Mouse (Mus musculus) MEL (cell line): Measurements from ENCODE around the gene Mt1. TPM values are rescaled to one million over a fixed set of nuclear protein-coding genes. Genes with fewer than 3 reads are reported as not detected.

Source experiments
- DNase-seq: peaks from one replicate; pipeline ENCODE4 v3.0.0; 2011; ENCODE audit warnings: low read depth, low spot score
- H3K27ac ChIP-seq: 2 replicates; pipeline ENCODE4 v1.5.1; 2012; ENCODE audit warnings: low read depth, mild to moderate bottlenecking, control low read depth, low read length, moderate library complexity; ENCODE audit not compliant: control insufficient read depth
- H3K27me3 ChIP-seq, 2 experiments: fragments of 150-350 bp in 1 of 2; sonication (generic) in 1 of 2; 2 replicates each; pipeline ENCODE4 v1.6.1; 2012; ENCODE audit warnings: low read length in 2 of 2, mild to moderate bottlenecking in 2 of 2, improper control_type of control experiment in 1 of 2, moderate library complexity in 1 of 2; ENCODE audit not compliant: insufficient read depth in 2 of 2, control insufficient read depth in 1 of 2
- H3K36me3 ChIP-seq, 2 experiments: 2 replicates each; pipeline ENCODE4 v1.6.1; 2012 to 2014; ENCODE audit warnings: low read length in 2 of 2, improper control_type of control experiment in 1 of 2, inconsistent platforms in 1 of 2, mild to moderate bottlenecking in 1 of 2; ENCODE audit not compliant: insufficient read depth in 2 of 2, control insufficient read depth in 1 of 2
- H3K4me1 ChIP-seq, 2 experiments: fragments of 150-350 bp in 1 of 2; sonication (generic) in 1 of 2; 2 replicates each; pipeline ENCODE4 v1.6.1; 2012; ENCODE audit warnings: low read length in 2 of 2, improper control_type of control experiment in 1 of 2, mild to moderate bottlenecking in 1 of 2; ENCODE audit not compliant: insufficient read depth in 2 of 2, control insufficient read depth in 1 of 2
- H3K4me3 ChIP-seq, 2 experiments: fragments of 150-350 bp in 1 of 2; sonication (generic) in 1 of 2; 2 replicates each; pipeline ENCODE4 v1.5.1; 2012; ENCODE audit warnings: low read depth in 2 of 2, low read length in 2 of 2, mild to moderate bottlenecking in 2 of 2, moderate library complexity in 2 of 2, control low read depth in 1 of 2, improper control_type of control experiment in 1 of 2; ENCODE audit not compliant: control insufficient read depth in 1 of 2, insufficient read depth in 1 of 2
- H3K79me2 ChIP-seq: 2 replicates; pipeline ENCODE4 v1.6.1; 2012; ENCODE audit warnings: mild to moderate bottlenecking, low read length, moderate library complexity; ENCODE audit not compliant: control insufficient read depth, poor library complexity, insufficient read depth
- H3K9ac ChIP-seq: 2 replicates; pipeline ENCODE4 v1.6.1; 2012; ENCODE audit warnings: low read depth, mild to moderate bottlenecking, control low read depth, low read length, moderate library complexity; ENCODE audit not compliant: control insufficient read depth, poor library complexity, severe bottlenecking
- H3K9me3 ChIP-seq: fragments of 150-350 bp; sonication (generic); replicated peaks from 2 replicates; pipeline ENCODE4 v1.6.1; 2012; ENCODE audit warnings: mild to moderate bottlenecking, low read length, improper control_type of control experiment, moderate library complexity; ENCODE audit not compliant: insufficient read depth
- BHLHE40 ChIP-seq: IDR thresholded peaks from 2 replicates; pipeline ENCODE4 v1.6.1; 2012; ENCODE audit warnings: low read depth, mild to moderate bottlenecking, inconsistent platforms, low read length, improper control_type of control experiment, borderline replicate concordance
- CHD1 ChIP-seq: IDR thresholded peaks from 2 replicates; pipeline ENCODE4 v1.6.1; 2012; ENCODE audit warnings: low read depth, mild to moderate bottlenecking, inconsistent platforms, low read length, improper control_type of control experiment
- CHD2 ChIP-seq: IDR thresholded peaks from 2 replicates; pipeline ENCODE4 v1.6.1; 2011; ENCODE audit warnings: low read length, improper control_type of control experiment
- ELF1 ChIP-seq: IDR thresholded peaks from 2 replicates; pipeline ENCODE4 v1.6.1; 2014; ENCODE audit warnings: low read depth, mild to moderate bottlenecking, inconsistent platforms, low read length, improper control_type of control experiment, moderate library complexity
- EP300 ChIP-seq, 2 experiments: IDR thresholded peaks; 2 replicates each; pipeline ENCODE4 v1.6.1; 2011; ENCODE audit warnings: improper control_type of control experiment in 2 of 2, low read length in 2 of 2, low read depth in 1 of 2, mild to moderate bottlenecking in 1 of 2
- HCFC1 ChIP-seq: IDR thresholded peaks from 2 replicates; pipeline ENCODE4 v1.6.1; 2012; ENCODE audit warnings: low read depth, mild to moderate bottlenecking, inconsistent platforms, low read length, improper control_type of control experiment, moderate library complexity
- MAFK ChIP-seq: IDR thresholded peaks from 2 replicates; pipeline ENCODE4 v1.6.1; 2011; ENCODE audit warnings: low read depth, mild to moderate bottlenecking, low read length, improper control_type of control experiment, borderline replicate concordance
- MAX ChIP-seq: IDR thresholded peaks from 2 replicates; pipeline ENCODE4 v1.6.1; 2011; ENCODE audit warnings: low read length, improper control_type of control experiment
- MEF2A ChIP-seq: IDR thresholded peaks from 2 replicates; pipeline ENCODE4 v1.6.1; 2014; ENCODE audit warnings: low read depth, mild to moderate bottlenecking, inconsistent platforms, low read length, improper control_type of control experiment; ENCODE audit not compliant: poor library complexity, insufficient replicate concordance, severe bottlenecking; ENCODE audit errors: extremely low read depth
- MXI1 ChIP-seq: IDR thresholded peaks from 2 replicates; pipeline ENCODE4 v1.6.1; 2011; ENCODE audit warnings: mild to moderate bottlenecking, low read depth, low read length, improper control_type of control experiment
- MYB ChIP-seq: IDR thresholded peaks from 2 replicates; pipeline ENCODE4 v1.6.1; 2011; ENCODE audit warnings: mild to moderate bottlenecking, low read depth, low read length, improper control_type of control experiment
- MYC ChIP-seq: IDR thresholded peaks from 2 replicates; pipeline ENCODE4 v1.6.1; 2011; ENCODE audit warnings: low read depth, mild to moderate bottlenecking, low read length, improper control_type of control experiment, moderate library complexity
- POLR2A ChIP-seq, 2 experiments: IDR thresholded peaks; 2 replicates each; pipeline ENCODE4 v1.6.1; 2011 to 2012; ENCODE audit warnings: low read length in 2 of 2, mild to moderate bottlenecking in 2 of 2, control low read depth in 1 of 2, improper control_type of control experiment in 1 of 2, low read depth in 1 of 2, moderate library complexity in 1 of 2; ENCODE audit not compliant: control insufficient read depth in 1 of 2, insufficient read depth in 1 of 2, poor library complexity in 1 of 2
- POLR2AphosphoS5 ChIP-seq: IDR thresholded peaks from 2 replicates; pipeline ENCODE4 v1.6.1; 2012; ENCODE audit warnings: low read depth, borderline replicate concordance, mild to moderate bottlenecking, inconsistent platforms, low read length, moderate library complexity, mixed read lengths
- RAD21 ChIP-seq: IDR thresholded peaks from 2 replicates; pipeline ENCODE4 v1.6.1; 2011; ENCODE audit warnings: mild to moderate bottlenecking, low read depth, low read length, improper control_type of control experiment
- RCOR1 ChIP-seq: IDR thresholded peaks from 2 replicates; pipeline ENCODE4 v1.6.1; 2012; ENCODE audit warnings: low read depth, mild to moderate bottlenecking, inconsistent platforms, low read length, improper control_type of control experiment
- SIN3A ChIP-seq: IDR thresholded peaks from 2 replicates; pipeline ENCODE4 v1.6.1; 2012; ENCODE audit warnings: low read length, improper control_type of control experiment, inconsistent platforms
- SMC3 ChIP-seq: IDR thresholded peaks from 2 replicates; pipeline ENCODE4 v1.6.1; 2011; ENCODE audit warnings: low read depth, low read length, improper control_type of control experiment
- TBP ChIP-seq: IDR thresholded peaks from 2 replicates; pipeline ENCODE4 v1.8.0; 2011; ENCODE audit warnings: low read depth, low read length, improper control_type of control experiment
- UBTF ChIP-seq: IDR thresholded peaks from 2 replicates; pipeline ENCODE4 v1.6.1; 2012; ENCODE audit warnings: low read depth, mild to moderate bottlenecking, inconsistent platforms, low read length, improper control_type of control experiment, moderate library complexity, borderline replicate concordance; ENCODE audit not compliant: insufficient read depth
- USF1 ChIP-seq: IDR thresholded peaks from 2 replicates; pipeline ENCODE4 v1.6.1; 2014; ENCODE audit warnings: low read depth, mild to moderate bottlenecking, inconsistent platforms, low read length, improper control_type of control experiment, moderate library complexity
- ZC3H11A ChIP-seq: IDR thresholded peaks from 2 replicates; pipeline ENCODE4 v1.6.1; 2012; ENCODE audit warnings: low read depth, mild to moderate bottlenecking, inconsistent platforms, low read length, improper control_type of control experiment
- ZMIZ1 ChIP-seq: IDR thresholded peaks from 2 replicates; pipeline ENCODE4 v1.6.1; 2012; ENCODE audit warnings: low read depth, mild to moderate bottlenecking, inconsistent platforms, low read length, improper control_type of control experiment, moderate library complexity
- polyA plus RNA-seq, 2 experiments: library from polyadenylated mRNA; stranded (reverse) in 1 of 2; unstranded in 1 of 2; fragments of >175 nt in 1 of 2; fragments of >200 nt in 1 of 2; gene quantifications; 2 replicates each; pipeline versions ENCODE4 v1.2.1 to v1.2.4; 2012; ENCODE audit warnings: low replicate concordance in 2 of 2, low read depth in 1 of 2; ENCODE audit not compliant: insufficient read length in 2 of 2, insufficient read depth in 1 of 2, missing spikeins in 1 of 2
- total RNA-seq: library from RNA; depleted of rRNA; stranded (reverse); fragments of 300-350 nt; gene quantifications from 2 replicates; pipeline ENCODE4 v1.2.3, GENCODE M21; 2012

Gene Mt1
- total and polyA plus RNA-seq, 3 experiments: 1,017 to 2,940 (median 1,189) TPM

- TF ChIP-seq POLR2AphosphoS5 (no peak), CHD2 (no peak), ZMIZ1 (no peak), EP300 (IDR thresholded peaks at IDR 0.05; ENCODE audit: low read depth in 1 of 2, low read length in 2 of 2) (peak; percentile 21 to 66; a peak in 3 of 4 replicates), SMC3 (no peak), ELF1 (0 out of 2 replicates have a peak, but pooled peaks have one; percentile 16), SIN3A (peak; percentile 58), HCFC1 (no peak), UBTF (no peak), CHD1 (peak; percentile 39; the same call in 1 of the 2 replicates), MAFK (no peak), MYB (no peak), MEF2A (no peak)
Observed at GRCm38 (mm10) chr8:94177716-94178390, 1.0 kb upstream of the Mt1 start (continued).

GRCm38 (mm10) chr8:94179713-94180560 is 1.1 kb downstream of the Mt1 start:
- Histone ChIP-seq H3K27me3 (no peaks in the 10 kb centered on the region), H3K36me3 (peaks cover 0 to 8% of the 10 kb centered on the region in 2 experiments; a peak in 2 of 4 replicates), H3K4me3 (peak overlapping the region; percentile 82 to 88), H3K9me3 (no peaks in the 10 kb centered on the region), H3K9ac (peak overlapping the region; percentile 91), H3K27ac (peak overlapping the region; percentile 97), H3K4me1 (peaks cover 0 to 14% of the 10 kb centered on the region in 2 experiments; a peak in 2 of 4 replicates), H3K79me2 (peaks cover 17% of the 10 kb centered on the region)
- DNase-seq: peak; percentile 71
- TF ChIP-seq UBTF (no peak), MXI1 (peak; percentile 99), SIN3A (peak; percentile 89), RCOR1 (no peak), MYC (peak; percentile 98), MAX (peak; percentile 98), BHLHE40 (peak; percentile 92), TBP (peak; percentile 42; the same call in 1 of the 2 replicates), POLR2A (IDR thresholded peaks at IDR 0.05; ENCODE audit: control insufficient read depth in 1 of 2, insufficient read depth in 1 of 2, low read depth in 1 of 2, low read length in 2 of 2, poor library complexity in 1 of 2) (peak in 1 of 2 experiments; percentile 7; a peak in 3 of 4 replicates), CHD1 (0 out of 2 replicates have a peak, but pooled peaks have one; percentile 23), EP300 (IDR thresholded peaks at IDR 0.05; ENCODE audit: low read depth in 1 of 2, low read length in 2 of 2) (no peak), RAD21 (no peak), ZC3H11A (no peak), USF1 (peak; percentile 61; the same call in 1 of the 2 replicates), POLR2AphosphoS5 (no peak)
